Mouse (Mus musculus) kidney, postnatal 10 days (tissue): ENCODE results near the gene Robo3.

Experiments used
- DNase-seq: peaks from one replicate; pipeline ENCODE4 v3.0.0; 2021; ENCODE audit warnings: mixed read lengths

The Robo3 gene

DNA sequence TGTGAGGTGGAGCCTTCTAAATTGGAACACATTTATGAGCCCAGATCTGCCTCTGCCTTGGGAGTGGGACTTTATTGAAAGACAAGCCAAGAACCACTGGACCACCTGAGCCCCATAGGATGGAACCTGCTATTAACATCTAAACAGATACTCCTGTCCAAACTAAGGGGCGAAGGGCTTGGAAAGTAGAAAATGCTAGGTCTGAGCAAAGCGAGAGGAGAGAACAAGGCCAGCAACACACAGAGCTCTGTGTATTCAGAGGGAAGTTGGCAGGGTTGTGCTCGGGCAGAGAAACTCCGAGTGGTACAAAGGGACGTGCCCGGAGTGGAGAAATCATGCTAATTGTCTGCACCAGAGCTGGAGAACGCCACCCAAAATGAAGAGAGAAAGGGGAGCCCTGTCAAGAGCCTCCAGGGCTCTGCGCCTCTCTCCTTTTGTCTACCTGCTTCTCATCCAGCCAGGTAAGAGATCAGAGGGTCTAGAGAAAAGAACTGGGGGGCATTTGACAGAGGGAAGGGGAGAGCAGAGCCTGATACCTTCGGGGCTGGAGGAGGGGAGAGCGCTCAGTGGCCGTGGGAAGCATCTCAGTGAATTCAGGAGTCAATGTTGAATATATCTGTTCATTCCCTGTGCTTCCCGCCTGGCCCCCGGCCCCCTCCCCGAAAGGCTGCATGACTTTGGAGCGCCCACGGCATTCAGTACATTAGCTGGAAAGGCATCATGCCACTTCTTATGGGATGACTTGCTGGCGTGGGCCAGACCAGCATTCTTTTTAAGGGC, 65.6 kb downstream of the Robo3 start, which contains the start of gene Hepacam:
Gene Hepacam, plus strand, starts transcription at position 51 of the 780 bp plus-strand sequence.
- no peak for DNase-seq

DNA sequence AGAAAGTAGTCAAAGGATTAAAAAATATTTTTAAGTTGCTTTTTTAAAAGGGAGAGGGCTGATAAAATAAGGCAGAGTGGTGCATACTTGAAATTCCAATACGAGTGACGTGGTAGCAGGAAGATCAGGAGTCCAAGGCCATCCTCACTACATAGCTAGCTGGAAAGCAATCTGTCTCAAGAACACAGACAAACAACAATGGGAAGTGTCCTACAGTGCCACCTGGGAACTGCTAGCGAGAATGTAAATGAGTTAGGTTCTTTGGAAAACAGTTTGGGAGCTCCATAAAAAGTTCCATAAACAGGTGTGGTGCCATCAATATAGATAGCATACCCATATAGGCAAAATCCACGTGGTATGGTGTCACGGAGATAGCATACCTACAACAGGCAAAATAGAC, 67.3 kb downstream of the Robo3 start:
- no peak for DNase-seq
